In genomic region chr10:21152812-21153211, GRCm38 (mm10) we compare ENCODE assay signal across 32 mouse cellular contexts.
"Had no signal": no experiment of that assay in that cellular context is flagged by ENCODE, and none has a peak within 500 bp of the region (broad histone marks: within the 10 kb centered on the region; RNA-seq: fewer than 3 reads in every experiment).

No protein-coding gene starts in this region.

- H3K36me3 ChIP-seq: limb, embryonic 15.5 days; midbrain, embryonic 15.5 days; neural tube, embryonic 13.5 days had no signal

- H3K4me2 ChIP-seq: limb, embryonic 12.5 days; limb, embryonic 13.5 days; limb, embryonic 15.5 days; liver, embryonic 11.5 days; liver, embryonic 12.5 days; liver, embryonic 13.5 days; liver, embryonic 15.5 days; lung, embryonic 14.5 days; lung, embryonic 15.5 days; midbrain, embryonic 11.5 days; midbrain, embryonic 12.5 days; midbrain, embryonic 13.5 days; midbrain, embryonic 15.5 days; neural tube, embryonic 12.5 days; neural tube, embryonic 13.5 days had no signal

- H3K9me3 ChIP-seq: limb, embryonic 10.5 days; limb, embryonic 12.5 days; limb, embryonic 13.5 days; limb, embryonic 15.5 days; liver, embryonic 12.5 days; liver, embryonic 13.5 days; liver, embryonic 15.5 days; lung, embryonic 15.5 days; midbrain, embryonic 10.5 days; midbrain, embryonic 12.5 days; midbrain, embryonic 13.5 days; midbrain, embryonic 15.5 days; neural tube, embryonic 12.5 days; neural tube, embryonic 13.5 days had no signal

- H3K27ac ChIP-seq: limb, embryonic 10.5 days; limb, embryonic 12.5 days; limb, embryonic 13.5 days; limb, embryonic 15.5 days; liver, embryonic 12.5 days; liver, embryonic 13.5 days; liver, embryonic 14.5 days; lung, embryonic 15.5 days; macrophage; midbrain, embryonic 10.5 days; midbrain, embryonic 12.5 days; midbrain, embryonic 13.5 days; midbrain, embryonic 15.5 days; neural tube, embryonic 12.5 days; neural tube, embryonic 13.5 days had no signal

- H3K4me1 ChIP-seq: limb, embryonic 10.5 days; limb, embryonic 13.5 days; limb, embryonic 15.5 days; lung, embryonic 15.5 days; midbrain, embryonic 12.5 days; midbrain, embryonic 15.5 days; neural tube, embryonic 12.5 days; neural tube, embryonic 13.5 days had no signal

- DNase-seq: left cerebral cortex, postnatal 4 days; liver; liver, embryonic 13.5 days; liver, postnatal 0 days; lung, adult 18-20 months; lung, adult 2 months; lung, embryonic 14.5 days; lung, postnatal 10 days; lung, postnatal 14 days; lung, postnatal 36 days; lung, postnatal 4 days; midbrain, embryonic 14.5 days had no signal

- H3K27me3 ChIP-seq: liver, embryonic 12.5 days; liver, embryonic 13.5 days; liver, embryonic 15.5 days; neural tube, embryonic 12.5 days had no signal

- ATAC-seq: liver, embryonic 12.5 days; liver, postnatal 0 days; lung, postnatal 0 days; midbrain, embryonic 13.5 days; midbrain, embryonic 15.5 days; midbrain, embryonic 16.5 days had no signal

- H3K4me3 ChIP-seq: limb, embryonic 10.5 days; limb, embryonic 12.5 days; limb, embryonic 13.5 days; limb, embryonic 15.5 days; liver, embryonic 12.5 days; liver, embryonic 13.5 days; liver, embryonic 15.5 days; lung, embryonic 15.5 days; midbrain, embryonic 10.5 days; midbrain, embryonic 12.5 days; midbrain, embryonic 13.5 days; midbrain, embryonic 15.5 days; myocyte; neural tube, embryonic 12.5 days; neural tube, embryonic 13.5 days had no signal

- H3K9ac ChIP-seq: limb, embryonic 12.5 days; limb, embryonic 13.5 days; limb, embryonic 15.5 days; liver, embryonic 12.5 days; liver, embryonic 13.5 days; liver, embryonic 14.5 days; liver, embryonic 15.5 days; liver, postnatal 0 days; lung, embryonic 14.5 days; lung, embryonic 15.5 days; midbrain, embryonic 12.5 days; midbrain, embryonic 13.5 days; midbrain, embryonic 15.5 days; neural tube, embryonic 12.5 days; neural tube, embryonic 13.5 days had no signal
